Mouse (Mus musculus) urinary bladder, postnatal 10 days (tissue): ENCODE measurements at regions not wholly inside any gene's neighbourhood (a gene's known extent, or its start where the extent isn't known, plus 50 kb on each side); places are given as distances from the start of the nearest gene placed in this dataset.

ENCODE experiments used
- DNase-seq: peaks from one replicate; pipeline ENCODE4 v3.0.0; 2022; ENCODE audit warnings: low spot score

GRCm38 (mm10) chr17:80792605-80793004 lies 64.3 kb upstream of the Map4k3 start:
- no peak for DNase-seq

- DNase-seq = no peak
These were observed 61.4 kb upstream of the Map4k3 start for GRCm38 (mm10) chr17:80789706-80790105.

DNA sequence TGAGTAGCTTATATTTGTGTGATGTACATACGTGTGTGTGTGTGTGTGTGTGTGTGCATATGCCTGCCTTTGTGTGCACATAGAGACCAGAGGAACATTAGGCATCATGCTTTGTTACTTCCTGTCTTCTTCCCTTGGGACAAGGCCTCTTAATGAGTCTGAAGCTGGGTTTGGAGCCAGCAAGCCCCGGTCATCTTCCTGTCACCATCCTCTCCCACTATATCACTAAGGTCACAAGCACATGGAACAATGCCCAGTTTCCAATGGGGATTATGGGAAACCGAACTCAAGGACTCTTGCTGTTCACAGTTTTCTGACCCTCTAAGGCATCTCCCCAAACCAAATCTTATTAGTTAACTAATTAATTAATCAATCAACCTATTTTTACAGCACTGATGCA lies 60.7 kb upstream of the Map4k3 start:
- no peak for DNase-seq

- DNase-seq = no peak
These were observed 58.6 kb upstream of the Map4k3 start for GRCm38 (mm10) chr17:80786858-80787257.

- no peak for DNase-seq
These were observed 58.0 kb upstream of the Map4k3 start for GRCm38 (mm10) chr17:80786061-80786851.

- DNase-seq = no peak
These were observed 57.2 kb upstream of the Map4k3 start for GRCm38 (mm10) chr17:80785476-80785875.

DNA sequence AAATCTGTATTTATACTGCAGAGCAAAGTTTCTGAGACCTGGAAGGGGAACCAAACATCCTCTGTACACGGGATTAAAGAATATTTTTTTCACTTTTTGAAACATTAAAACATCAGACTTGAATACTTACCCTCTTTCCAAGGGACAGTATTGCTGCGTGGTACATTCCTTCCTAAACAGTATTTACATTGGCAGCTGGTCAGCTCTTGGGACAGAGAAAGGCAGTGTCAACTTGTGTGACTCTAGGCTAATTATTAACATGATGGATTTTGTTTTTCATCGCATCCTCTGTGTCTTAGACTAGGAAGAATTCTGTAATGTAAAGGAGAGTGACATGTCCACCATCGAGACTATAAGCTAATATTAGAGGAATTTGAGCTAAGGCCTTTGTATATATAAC lies 56.8 kb upstream of the Map4k3 start:
- DNase-seq = no peak

- no peak for DNase-seq
These were observed 53.9 kb upstream of the Map4k3 start for GRCm38 (mm10) chr17:80782233-80782632.

DNA sequence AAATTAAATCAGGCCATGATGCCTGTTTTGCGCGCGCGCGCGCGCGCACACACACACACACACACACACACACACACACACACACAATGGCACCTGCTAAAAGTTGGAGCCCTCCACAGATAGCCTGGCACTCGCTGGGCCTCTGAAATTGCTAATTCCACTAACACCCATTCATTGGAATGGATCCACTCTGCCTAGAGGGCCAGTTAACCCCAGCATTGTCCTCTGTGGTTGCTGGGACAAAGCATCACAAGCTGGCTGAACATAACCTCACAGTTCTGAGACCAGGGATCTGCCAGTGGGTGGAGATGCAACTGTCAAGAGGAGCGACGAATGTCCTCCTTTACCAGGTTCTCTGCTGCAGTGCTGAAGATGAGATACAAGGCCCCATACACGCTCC lies 53.3 kb upstream of the Map4k3 start:
- no peak for DNase-seq

- no peak for DNase-seq
These were observed 52.0 kb upstream of the Map4k3 start for GRCm38 (mm10) chr17:80780303-80780702.

- no peak for DNase-seq
These were observed 51.5 kb upstream of the Map4k3 start for GRCm38 (mm10) chr17:80779782-80780181.
